Mouse (Mus musculus): Measurements from ENCODE around the gene C1ra.
A peak's percentile ranks its signal among the peaks of the same experiment; 100 is the strongest.
"Not testable (repeated sequence)": the region's sequence is repeated elsewhere in the genome, so short reads cannot be mapped to it uniquely, and the experiment has no call there.

The C1ra gene

DNA sequence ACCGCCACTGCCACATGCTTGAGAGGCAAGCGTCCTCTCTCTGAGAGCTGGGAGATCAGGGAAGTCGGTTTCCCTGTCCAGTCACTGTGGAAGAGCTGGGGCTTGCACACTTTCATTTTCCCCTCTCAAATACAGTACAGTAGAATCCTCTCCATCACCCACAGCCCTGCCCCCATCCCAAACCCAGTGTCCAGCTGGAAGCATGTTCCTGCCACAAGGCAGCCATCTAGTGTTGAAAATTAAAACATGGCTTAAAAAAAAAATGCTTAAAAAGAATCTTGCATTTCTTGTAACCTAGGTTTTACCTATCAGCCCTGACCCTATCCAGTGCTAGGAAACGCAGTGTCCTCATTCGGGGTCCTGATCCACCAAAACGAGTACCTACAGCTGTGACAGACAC lies 32.3 kb downstream of the C1ra start:
- DNase-seq (ENCODE audit: low spot score in 2 of 2), result no peak

DNA sequence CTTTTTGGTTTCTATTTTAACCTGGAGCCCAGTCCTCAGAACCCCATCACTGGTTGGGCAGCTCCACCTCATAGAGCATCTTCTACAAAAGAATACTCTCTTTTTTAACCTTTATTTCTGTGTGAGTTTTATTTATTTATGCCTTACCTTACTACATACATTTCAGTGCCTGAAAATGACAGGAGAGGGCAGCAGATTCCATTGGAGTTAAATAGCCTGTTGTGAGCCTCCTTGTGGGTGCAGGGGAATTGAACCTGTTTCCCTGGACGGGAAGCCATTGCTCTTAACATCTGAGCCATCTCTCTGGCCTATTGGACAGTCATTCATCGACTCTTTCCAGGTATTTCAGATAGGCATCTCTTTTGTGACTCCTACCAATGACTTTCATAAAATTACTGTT lies 33.2 kb downstream of the C1ra start:
- no peak for DNase-seq (ENCODE audit: low spot score in 2 of 2)

DNA sequence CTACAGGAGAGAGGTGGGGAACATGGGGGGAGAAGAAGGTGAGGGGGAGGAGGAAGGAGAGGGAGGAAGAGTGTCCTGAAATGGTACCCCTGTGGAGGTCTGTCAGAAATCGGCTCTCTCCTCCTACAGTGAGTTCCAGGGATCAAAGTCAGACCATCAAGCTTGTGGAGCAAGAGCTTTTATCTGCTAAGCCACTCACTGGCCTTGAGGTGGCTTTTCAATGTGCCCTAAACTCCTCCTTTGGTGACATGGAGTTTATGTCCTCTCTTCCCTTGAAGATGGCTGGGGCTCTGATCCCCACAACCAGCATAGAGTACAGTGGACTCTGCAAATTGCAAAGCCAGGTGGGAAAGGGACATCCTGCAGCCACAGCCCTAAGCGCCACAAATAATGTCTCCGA lies 35.8 kb downstream of the C1ra start:
- DNase-seq (ENCODE audit: low spot score in 2 of 2), result not testable (repeated sequence)

DNA sequence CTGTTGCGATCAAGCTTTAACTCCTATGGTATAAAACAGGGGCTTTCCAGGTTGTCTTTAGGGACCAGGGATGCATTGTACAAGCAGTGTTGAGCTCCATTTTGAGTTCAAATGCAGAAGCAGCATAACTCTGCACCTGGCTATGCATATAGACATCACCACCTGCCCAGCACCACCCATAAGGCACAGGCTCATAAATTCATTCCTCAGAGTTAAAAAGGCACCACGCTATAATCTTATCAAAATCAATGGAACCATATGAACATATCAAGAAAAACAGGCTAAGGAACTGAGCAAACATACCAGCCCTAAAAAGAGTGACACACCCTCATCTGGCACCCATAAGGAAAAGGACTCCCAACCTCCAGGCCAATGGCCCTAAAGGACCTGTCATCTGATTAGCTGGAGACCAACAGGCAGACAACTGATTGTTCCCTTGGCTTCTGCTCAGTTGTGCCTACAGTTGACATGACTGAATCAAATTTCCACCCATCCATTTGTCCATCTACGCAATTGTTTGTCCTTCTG lies 36.9 kb downstream of the C1ra start:
- DNase-seq (ENCODE audit: low spot score in 2 of 2), result no peak

DNA sequence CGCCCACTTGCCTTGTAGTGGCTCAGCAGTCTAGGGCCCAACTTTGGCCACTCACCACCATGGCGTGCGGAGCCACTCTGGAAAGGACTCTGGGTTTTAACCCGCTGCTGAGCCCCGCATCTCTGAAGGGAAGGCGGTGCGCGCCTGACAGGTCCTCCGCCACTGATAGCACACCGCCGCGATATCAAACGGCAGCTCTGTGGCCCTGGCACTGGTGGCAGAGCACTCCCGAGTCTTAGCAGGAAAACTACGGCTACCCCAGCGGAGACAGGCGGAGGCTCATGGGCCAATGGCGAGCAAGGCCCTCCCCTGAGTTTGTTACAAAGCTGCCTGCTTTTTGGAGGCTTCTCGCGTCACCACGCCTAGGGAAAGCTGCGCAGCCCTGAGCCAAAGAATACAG lies 40.6 kb downstream of the C1ra start:
- no peak for DNase-seq (ENCODE audit: low spot score in 2 of 2)

DNA sequence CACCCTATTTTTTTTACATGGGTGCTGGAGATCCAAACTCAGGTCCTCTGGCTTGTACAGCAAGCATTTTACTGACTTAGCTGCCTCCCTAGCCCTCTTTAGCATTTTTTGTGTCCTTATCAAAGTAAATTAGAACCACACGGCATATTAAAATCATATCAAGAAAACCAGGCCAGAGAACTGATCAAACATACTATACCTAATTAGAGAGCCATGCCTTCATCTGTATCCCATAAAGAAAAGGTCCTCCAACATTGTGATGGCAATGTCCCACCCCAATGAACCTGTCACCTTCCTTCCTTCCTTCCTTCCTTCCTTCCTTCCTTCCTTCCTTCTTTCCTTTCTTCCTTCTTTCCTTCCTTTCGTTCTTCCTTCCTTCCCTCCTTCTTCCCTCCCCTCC lies 43.8 kb downstream of the C1ra start:
- DNase-seq (ENCODE audit: low spot score in 2 of 2), result not testable (repeated sequence)

DNA sequence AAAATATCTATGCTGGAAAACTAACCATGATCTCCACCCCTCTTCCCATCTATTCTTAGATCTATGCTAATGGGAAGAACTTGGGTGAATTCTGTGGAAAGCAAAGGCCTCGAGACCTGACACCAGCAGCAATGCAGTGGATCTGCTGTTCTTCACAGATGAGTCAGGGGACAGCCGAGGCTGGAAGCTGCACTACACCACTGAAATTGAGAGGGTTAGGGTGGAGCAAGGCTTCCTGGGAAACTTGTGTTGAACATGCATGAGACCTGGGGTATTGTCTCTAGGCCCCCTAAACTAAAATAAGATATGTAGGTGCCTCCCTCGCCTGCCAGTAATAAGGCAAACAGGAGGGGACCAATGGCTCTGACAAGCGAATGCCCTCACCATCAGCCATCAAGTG lies 49.0 kb downstream of the C1ra start:
- DNase-seq (ENCODE audit: low spot score in 2 of 2), result not testable (repeated sequence)

DNA sequence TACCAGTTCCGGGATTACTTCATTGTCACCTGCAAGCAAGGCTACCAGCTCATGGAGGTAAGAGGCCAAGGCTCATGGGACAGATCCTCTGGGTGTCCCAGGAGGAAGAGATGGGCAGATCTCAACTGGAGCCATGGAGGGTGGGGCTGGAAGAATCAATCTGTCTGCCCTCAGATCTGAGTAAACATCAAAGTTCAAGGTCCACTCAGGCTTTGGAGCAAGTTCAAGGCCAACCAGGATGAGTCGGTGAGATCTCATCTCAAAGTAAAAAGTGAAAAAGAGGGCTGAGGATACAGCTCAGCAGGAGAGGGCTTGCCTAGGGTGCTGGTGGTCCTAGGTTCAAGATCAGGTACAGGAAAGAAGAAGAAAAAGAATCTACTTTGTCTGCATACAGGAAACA lies 49.4 kb downstream of the C1ra start:
- DNase-seq (ENCODE audit: low spot score in 2 of 2), result not testable (repeated sequence)

DNA sequence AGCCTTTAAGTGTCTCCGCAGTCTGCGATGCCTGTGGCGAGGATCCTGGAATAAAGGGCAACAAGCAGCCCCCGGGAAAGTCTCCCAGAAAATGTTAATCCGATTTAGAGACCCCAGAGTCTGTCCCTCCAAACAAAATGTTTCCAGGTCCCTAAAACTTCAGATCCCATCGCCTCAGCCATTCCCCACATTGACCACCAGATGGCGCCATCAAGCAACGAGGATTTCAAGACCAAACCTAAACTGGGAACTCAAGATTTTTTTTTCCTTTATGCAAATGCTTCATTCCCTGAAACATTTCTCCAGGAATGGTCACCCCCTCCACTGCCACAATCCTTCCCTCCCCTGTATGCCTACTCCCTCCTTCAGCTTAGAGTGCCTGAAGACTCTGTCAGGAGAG lies 57.8 kb downstream of the C1ra start, which contains the start of gene C1rb:
Gene C1rb (plus strand): TSS at position 269 of the 400 bp plus-strand sequence.
- DNase-seq (ENCODE audit: low spot score in 2 of 2), result peak; percentile 53 to 69
